Mouse (Mus musculus): ENCODE results near the gene Fam193a.

Gene Fam193a

DNA sequence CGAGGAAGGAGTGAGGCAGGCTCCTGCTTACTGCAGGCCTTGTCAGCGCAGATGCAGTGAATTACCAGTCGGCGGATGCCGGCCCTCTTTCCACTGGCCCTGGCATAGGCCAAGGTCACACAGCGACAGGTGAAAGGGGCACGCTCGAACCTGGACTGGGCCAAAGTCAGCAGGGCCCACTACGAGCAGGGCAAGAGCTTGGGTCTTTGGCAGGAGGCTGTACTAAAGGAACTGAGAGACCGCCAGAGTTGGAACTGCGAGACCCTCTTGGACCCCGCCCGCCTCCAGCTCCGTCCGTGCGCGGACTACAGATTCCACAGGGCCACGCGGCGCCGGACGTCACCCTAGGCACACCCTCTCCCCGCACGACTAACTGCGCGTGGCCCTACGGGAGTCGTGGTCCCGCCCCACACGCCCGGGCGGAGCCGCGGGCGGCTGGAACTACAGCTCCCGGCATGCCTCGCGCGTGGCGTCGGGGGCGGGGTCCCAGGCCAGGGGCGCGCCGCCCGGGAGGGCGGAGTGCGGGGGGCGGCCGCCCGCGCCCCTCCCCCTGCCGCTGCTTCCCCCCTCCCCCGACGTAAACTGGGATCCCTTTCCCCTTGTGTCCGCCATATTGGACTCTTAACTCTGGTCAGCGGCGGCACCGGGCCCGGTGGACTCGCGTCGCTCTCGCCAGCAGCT lies at the start of gene Fam193a:
TSS of gene Fam193a (plus strand) at position 593 of the 681 bp plus-strand sequence.
- peak; percentile 98 to 99 for DNase-seq

DNA sequence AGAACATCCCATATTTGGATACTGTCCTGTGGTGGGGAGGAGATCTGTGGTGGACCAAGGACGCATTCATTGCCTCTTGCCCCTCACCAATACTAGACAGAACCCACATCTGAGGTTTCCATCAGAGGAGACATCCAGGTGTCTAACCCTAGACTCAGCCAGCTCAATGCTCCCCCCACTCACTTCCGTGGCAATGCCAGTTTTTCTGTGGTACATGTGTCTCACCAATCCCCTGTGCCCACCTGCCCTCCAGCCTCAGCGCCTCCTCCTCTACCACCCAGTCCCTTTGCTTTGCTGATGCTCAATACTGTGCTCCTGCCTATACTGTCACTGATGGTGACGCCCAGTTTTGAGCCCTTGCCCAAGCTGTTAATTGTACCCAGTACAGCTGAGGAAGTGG lies 48.5 kb upstream of the Fam193a start:
- no peak for DNase-seq

DNA sequence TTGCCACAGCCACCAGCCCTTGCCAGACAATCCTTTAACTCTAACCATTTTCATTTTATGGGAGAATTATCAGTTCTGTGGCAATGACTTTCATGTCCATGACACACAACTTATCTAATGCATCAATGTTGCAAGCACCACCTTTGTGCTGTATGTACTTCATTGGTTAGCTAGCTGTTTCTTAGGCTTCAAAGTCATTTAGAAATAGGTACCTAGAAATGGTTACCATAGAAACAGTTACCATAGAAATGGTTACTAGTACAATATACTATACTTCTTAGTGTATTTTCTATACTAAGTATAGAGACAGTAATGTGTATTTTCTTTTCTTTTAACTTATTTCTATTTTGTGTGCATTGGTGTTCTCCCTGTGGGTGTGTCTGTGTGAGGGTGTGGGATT lies 44.4 kb upstream of the Fam193a start:
- no peak for DNase-seq

DNA sequence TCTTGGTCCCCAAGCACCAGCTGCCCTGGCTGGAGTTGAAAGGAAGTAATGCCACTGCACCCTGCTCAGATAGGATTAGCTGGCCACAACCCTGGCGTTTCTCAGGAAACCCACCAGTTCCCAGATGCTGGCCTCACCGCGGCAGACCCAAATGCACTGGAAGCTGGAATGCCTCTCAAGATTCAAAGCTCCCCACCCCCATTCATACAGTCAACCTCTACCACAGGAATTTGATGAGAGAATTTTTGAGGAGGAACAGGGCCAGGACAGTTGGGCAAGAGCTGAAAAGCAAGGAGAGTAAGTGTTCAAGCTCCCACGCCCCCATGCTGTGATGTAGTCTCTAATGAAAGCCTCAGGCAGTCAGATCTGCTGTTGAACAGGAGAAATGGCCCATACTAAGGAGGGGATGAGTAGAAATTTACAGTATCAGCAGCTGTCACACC lies 43.5 kb upstream of the Fam193a start:
- DNase-seq, result peak; percentile 26 to 37

DNA sequence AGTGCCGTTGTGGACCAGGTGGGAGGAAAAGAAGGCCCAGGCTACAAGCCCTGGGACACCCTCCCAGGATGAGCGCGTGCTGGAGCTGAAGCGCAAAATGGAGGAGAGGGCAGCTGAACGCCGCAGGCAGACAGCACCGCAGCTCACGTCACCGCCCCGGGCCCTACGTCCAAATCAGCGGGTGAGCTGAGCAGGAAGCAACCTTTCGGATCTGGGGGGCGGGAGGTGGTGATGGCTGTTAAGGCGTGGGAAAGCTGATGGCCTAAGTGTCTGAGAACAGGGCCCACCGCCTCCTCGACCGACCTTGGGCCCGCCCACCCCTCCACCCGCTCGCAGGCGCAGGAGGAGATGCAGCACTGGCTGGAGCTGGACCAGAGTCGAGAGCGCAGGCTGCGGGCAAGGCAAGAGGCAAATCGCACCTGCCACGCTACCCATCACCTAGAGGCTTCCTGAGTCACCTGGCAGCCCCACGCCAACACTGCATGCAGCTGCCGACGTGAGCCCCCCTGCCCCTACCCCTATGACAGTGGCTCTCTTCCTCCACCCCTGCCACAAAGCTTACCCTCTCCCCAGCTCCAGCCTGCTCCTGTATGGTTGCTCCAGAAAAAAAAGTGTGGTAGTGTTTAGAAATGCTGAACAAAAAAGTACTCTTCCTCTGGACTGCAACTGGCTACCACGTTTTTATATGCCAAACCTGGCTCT lies 42.7 kb upstream of the Fam193a start:
- peak; percentile 67 to 73 for DNase-seq

DNA sequence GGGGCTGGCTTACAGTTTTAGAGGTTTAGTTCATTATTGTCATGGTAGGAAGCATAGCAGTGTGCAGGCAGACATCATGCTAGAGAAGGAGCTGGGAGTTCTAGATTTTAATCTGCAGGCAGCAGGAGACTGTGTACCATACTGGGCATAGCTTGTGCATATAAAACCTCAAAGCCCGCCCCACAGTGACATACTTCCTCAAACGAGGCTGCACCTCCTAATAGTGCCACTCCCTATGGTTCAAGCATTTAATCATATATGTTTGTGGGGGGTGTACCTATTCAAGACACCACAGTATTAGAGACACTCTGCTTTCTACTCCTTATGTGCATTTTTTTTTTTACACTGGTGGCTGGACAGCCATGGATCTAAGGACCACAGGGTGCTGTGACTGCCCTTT lies 39.6 kb upstream of the Fam193a start:
- DNase-seq, result no peak

DNA sequence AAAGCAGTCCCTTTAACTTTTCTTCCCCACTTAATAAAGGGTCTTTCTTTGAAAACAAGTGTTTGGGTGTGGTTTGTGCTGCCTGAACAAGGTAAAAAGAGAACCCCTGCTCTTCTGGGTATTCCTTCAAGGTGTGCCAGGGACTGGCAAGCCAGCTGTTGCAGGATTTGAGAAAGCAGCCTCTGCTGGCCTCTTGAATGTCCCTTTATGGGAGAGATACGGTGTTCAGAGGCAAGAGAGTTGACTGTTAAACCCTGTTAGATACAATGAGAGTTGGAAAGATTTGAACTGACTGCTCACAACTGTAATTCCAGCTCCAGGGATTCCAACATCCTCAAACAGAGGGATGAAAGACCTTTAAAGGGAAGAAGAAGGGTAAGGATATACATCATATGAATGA lies 35.7 kb upstream of the Fam193a start:
- no peak for DNase-seq

DNA sequence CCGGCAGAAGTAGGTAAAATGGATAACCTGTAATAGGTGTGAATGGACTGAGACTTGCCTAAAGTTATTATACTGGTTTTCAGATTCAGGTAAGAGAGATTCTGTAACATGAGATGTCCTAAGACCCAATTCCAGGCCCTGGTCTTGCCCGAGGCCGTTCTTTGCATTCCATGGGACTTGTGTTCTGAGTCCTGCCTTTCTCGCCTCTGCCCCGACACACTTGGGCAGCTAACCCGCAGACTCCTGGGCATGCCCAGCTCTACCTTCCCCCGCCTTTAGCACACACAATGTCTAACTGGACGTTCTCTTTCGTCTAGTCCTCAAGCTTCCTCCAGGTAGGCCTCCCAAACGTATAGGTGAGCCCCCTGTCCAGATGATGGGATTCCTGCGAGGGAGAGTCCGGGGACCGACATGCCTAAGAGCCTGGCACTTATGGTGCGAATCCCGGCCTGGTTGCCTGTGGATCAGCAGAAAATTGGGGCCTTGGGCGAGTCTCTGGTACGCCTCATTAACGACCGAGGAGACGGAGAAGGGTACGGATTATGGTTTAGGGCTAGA lies 34.1 kb upstream of the Fam193a start:
- DNase-seq, result no peak

DNA sequence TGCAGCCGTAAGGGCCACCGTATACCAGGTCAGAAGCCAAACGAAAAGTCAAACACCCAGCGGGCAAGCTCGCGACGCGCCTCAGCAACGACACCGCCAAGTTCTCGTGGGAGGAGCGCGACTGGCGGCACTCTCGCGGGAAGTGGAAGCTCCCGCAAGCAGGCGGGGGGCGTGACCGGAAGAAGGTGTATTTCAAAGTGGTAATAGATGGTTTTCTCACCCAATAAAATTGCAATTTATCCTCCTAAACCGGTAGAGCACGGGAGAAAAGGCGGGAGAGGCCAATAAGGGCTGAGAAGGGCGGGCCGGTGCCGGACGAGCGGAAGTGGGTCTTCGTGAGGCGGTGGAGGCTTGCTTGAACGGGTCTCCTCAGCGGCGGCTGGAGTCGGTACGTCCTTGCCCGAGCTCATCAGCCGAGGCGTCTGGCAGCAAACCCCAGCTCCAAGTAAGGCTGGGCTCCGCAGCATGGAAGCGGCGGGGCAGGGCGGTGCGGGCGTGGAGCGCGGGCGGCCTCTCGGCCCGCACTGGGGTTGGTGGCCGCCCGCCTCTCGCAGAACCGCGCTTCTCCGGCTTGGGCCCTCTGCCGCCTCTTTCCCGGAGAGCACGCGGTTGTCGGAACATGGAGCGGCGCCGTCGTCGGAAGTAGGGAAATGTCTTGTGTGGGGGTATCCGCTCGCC lies 33.5 kb upstream of the Fam193a start, which contains the start of gene Rnf4:
TSS of gene Rnf4 (plus strand) at position 193 of the 678 bp plus-strand sequence.
- DNase-seq, result peak; percentile 99

DNA sequence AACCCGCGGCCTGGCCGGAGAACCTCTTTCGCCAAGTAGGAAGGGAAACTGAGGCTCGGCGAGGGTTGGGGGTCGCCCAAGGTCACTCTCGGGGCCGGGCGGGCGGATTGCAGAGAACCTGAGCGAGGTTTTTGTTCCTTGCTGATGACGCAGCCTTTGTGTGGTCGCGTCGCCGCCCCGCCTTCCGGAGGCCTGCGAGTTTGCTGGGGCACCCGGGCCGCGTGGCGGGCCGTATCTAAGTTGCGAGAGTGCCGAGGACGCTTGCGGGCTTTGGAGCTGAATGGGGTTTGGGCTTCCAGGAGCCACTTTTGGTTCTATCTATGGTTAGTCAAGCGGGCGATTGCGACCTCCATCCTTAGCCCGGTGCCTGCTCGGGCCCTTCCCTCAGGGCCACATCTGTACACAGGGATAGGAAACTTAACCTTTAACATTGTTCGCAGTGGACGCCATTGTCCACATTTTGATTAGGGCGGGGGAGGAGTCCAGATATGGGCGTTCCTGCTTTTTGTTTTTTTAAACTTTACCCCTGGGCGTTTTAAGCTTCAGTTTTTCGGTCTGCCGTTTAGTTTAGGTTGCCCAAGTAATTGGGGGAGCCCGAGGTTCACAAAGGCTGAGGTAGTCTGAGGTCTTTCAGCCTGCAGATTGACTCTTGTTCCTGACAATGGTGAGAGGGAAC lies 32.8 kb upstream of the Fam193a start:
- peak; percentile 41 to 60 for DNase-seq

DNA sequence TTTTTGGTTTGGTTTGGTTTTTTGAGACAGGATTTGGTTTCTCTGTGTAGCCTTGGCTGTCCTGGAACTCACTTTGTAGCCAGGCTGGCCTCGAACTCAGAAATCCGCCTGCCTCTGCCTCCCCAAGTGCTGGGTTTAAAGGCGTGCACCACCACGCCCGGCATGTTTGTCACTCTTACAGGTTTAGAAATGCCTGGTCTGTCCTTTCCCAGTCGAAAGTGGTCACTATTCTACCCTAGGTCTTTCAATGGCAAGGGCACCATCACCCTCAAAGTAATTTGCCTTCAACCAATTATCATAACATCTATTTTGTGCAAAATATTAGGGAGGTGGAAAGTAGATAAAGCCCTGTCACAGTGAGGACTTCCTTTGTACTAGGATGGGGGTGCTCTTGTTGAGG lies 29.5 kb upstream of the Fam193a start:
- no peak for DNase-seq

DNA sequence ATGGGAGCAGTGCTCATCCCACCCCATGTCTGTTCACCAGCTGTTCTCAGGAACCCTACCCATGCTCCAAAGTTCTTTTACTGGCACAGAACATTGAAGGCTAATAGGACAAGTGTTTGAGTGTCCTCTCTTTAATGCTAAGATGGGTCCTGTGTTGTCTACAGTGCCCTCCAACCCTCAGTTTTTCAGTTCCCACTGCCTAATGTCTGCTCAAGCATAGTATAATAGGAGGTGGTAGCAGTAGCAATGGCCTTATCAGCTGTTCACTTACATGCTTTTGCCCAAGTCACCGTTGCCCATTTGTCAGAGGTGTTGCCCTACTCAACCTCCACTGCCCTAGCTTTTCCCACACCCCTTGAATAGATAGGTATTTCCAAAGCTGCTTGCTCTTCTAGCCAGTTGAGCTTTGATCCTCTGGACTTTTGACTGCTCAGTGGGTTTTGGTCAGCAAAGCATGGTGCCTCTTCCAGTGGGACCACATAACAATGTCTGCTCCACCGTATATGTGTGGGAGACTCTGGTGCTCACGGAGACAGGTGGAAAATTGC lies 17.6 kb upstream of the Fam193a start:
- DNase-seq, result no peak

DNA sequence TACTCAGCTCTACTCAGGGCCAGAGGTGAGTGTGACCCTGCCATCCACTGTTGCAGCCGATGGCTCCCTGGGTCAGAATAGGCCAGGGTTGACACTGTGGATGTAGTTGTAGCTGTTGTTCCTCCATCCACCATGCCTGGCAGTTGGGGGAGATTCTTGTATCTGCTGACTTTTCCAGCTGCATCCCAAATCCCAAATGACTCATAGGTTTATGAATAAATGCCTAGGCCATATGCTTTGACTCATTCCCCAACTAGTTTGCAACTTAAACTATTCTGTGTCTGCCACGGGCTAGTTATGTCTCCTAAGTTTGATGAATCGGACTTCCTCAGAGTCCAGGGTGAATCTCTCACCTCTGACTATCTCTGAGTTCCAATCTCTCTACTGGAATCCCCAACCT lies 9.5 kb upstream of the Fam193a start:
- DNase-seq, result no peak

DNA sequence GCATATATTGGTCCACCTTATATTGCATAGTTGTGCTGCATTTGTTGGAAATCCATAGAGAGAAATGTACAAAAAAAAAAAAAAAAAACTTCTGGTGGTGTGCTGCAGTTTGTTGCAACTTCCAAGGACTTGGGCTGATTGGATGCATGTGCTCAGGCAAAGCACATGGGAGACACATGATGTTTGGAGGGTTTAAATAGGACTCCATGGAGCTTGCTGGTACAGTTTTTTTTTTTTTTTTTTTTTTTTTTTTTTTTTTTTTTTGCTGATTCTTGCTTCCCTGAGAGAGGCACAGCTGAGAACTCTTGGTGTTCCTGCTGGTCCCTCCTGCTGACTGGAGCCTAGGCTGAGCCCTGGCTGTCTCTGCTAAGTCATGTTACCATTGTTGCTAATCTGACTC lies 6.6 kb upstream of the Fam193a start:
- DNase-seq, result no peak

DNA sequence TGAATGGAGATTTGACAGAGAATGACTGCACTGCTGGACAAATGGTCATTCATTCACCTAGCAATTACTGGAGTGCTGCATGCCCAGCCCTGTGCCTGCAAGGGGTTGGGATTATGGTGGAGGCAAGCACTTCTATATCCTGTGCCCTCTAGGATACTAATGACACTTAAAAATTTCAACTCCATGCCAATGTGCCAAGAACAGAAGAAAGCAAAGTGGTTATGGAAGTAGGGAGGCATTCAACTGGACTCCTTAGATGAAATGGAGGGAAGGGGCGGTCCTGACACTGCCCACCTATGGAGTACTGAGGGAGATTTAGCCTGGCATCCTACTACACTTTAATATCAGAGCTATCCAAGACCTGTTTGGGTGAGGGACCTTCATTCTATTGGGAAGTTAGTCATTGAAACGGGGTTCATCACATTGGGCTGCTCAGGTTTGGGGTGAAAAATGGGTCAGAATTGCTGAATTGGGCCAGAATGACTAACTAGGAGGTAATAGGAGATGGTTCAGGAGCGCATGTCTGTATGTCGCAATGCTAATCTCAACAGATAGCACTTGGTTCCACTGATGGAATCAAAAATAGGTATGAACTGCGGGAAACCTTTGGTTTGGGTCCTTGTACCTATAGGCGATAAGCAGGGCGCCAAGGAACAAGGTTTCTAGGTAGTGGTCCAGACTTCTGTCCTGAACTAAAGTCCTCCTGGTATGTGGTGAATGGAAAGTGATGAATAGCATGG lies 1.0 kb upstream of the Fam193a start:
- no peak for DNase-seq

DNA sequence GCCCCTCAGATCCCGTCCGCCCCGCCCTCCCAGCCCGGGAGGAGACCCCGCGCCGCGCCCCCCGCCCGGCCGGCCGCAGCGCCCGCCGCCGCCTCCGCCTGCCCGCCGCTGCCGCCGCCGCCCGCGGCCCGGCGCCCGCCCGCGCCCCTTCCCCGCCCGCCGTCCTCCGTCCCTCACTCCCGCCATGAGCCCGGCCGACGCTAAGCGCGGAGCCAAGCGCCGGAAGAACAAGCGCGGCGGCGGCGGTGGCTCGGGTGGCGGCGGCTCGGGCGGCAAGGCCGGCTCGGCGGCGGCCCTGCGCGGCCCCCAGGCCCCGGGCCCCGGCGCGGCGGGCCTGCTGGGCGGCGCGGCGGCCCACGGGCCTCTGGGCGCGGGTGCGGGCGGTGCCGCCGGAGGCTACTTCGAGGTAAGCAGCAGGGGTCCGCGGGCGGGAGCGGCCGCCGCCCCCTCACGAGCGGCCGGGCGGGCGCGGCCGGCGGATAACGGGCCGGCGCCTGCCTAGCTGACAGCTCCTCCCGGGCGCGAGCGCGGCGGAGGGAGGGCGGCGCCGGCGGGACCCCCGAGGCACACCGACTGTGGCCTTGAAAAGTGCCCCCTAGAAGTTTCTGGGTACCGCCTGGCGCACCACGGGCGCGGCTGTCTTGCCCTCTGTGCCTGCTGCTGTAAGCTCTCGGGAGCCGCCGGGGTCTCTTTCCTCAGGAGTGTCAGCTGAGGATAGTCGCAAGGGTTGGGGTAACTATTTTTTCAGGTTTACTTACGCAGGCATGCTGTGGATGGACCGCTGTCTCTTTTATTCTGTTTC lies 490 bp downstream of the Fam193a start:
- DNase-seq, result peak; percentile 71 to 72

DNA sequence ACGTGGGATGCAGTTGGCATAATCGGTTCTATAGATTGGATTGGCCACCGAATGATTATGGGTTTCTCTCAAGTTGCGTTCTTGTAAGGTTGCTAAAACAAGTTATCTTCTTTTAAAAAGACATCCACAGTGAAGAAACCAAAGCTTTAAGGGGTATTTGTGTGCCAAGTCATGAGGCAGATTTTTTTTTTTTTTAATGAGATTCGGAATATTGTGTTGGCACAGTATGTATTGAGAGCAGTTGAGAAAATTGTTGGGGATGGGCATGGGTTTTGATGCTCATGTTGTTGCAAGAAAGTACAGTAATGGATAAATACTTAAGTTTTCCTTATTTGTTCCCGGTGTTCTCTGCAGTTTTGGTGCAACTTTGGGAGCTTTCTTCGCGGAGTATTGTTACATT lies 1.1 kb downstream of the Fam193a start:
- DNase-seq, result peak in 1 of 2 experiments; percentile 11

DNA sequence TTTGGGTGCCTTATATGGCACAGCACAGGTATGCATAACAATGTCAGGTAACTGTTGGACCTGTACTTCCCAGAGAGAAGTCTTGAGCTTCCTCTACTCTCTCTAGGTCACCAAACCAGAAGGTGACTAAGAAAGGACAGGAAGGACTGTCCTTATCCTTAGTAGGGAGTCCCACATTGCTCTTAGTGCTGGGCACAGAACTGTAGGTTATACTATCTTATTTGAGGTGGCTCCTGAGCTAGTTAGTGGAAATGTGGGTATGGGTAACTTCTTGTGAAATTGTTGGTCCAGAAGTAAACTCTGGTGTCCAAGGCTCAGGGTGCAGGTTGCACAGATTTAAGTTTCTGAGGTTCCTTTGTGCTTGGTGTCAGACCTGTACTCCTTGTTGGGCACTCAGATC lies 2.4 kb downstream of the Fam193a start:
- DNase-seq, result no peak

DNA sequence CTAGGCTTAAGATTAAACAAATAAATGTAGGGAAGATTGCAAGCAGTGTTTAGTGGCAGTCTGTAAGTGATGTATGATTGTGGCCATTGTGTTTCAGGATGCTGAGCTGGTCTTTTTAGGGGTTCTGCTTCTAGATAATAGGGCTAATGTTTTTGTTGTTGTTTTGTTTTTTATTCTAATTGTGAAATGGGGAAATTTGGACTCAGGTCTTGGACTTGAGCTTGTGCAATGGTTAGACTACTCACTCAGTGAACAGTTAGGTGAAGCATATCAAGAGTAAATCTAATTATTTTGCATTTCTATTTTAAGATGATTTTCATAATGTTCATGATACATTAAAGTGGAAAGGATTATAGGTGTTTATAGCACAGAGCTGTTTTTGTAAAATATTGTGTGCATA lies 2.8 kb downstream of the Fam193a start:
- DNase-seq, result no peak

DNA sequence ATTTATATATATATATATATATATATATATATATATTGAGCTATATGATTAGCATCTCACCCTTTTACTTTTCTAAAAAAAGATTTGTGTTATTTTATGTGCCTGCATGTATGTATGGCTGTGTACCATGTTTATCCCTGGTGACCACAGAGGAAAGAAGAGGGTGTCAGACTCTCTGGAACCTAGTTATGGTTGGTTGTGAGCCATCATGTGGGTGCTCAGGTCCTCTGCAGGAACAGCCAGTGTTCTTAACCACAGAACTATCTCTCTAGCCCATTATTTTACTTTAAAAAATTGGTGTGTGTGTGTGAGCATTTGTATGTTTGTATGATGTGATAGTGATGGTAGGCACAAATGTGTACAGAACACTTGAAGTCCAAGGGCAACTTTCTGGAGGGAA lies 9.1 kb downstream of the Fam193a start:
- DNase-seq, result no peak

DNA sequence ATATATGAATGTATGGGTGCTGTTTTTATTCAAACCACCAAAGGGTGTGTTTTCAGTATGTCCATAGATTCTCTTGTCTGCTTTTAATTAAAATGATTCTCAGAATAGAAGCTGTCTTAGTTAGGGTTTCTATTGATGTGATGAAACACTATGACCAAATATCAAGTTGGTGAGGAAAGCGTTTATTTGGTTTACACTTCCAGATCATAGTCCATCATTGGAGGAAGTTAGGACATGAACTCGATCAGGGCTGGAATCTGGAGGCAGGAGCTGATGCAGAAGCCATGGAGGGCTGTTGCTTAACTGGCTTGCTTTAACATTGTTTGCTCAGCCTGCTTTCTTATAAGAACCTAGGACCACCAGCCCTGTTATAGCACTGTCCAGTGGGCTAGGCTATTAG lies 12.0 kb downstream of the Fam193a start:
- no peak for DNase-seq
